Mouse (Mus musculus) forebrain, embryonic 16.5 days (tissue): ENCODE measurements around the gene Nr1h2. TPM values are rescaled to one million over a fixed set of nuclear protein-coding genes. Genes with fewer than 3 reads are reported as not detected.
A peak's percentile ranks its signal among the peaks of the same experiment; 100 is the strongest.

Experiments used
- ATAC-seq: fragments of 200-750 bp; cut with Nextera tagmentation; 2 replicates; pipeline ENCODE4 v1.8.0; 2017; ENCODE audit warnings: mild to moderate bottlenecking, moderate library complexity
- H3K27ac ChIP-seq: fragments of 300-500 bp; sonication (generic); 2 replicates; pipeline ENCODE4 v1.5.1; 2014; ENCODE audit warnings: low read length, control low read depth
- H3K27me3 ChIP-seq: fragments of 300-500 bp; sonication (generic); replicated peaks from 2 replicates; pipeline ENCODE4 v1.6.1; 2014; ENCODE audit warnings: low read length; ENCODE audit not compliant: control insufficient read depth, insufficient read depth
- H3K36me3 ChIP-seq: fragments of 300-500 bp; sonication (generic); 2 replicates; pipeline ENCODE4 v1.6.1; 2014; ENCODE audit not compliant: control insufficient read depth, insufficient read depth
- H3K4me1 ChIP-seq: fragments of 300-500 bp; sonication (generic); replicated peaks from 2 replicates; pipeline ENCODE4 v1.6.1; 2014; ENCODE audit warnings: low read length; ENCODE audit not compliant: control insufficient read depth, insufficient read depth
- H3K4me2 ChIP-seq: fragments of 300-500 bp; sonication (generic); 2 replicates; pipeline ENCODE4 v1.6.1; 2014; ENCODE audit warnings: mild to moderate bottlenecking, low read length, control low read depth
- H3K4me3 ChIP-seq: fragments of 300-500 bp; sonication (generic); replicated peaks from 2 replicates; pipeline ENCODE4 v1.5.1; 2014; ENCODE audit warnings: mild to moderate bottlenecking, low read length, control low read depth
- H3K9ac ChIP-seq: fragments of 300-500 bp; sonication (generic); replicated peaks from 2 replicates; pipeline ENCODE4 v1.6.1; 2014; ENCODE audit warnings: low read depth, low read length, control low read depth
- H3K9me3 ChIP-seq: fragments of 300-500 bp; sonication (generic); 2 replicates; pipeline ENCODE4 v1.6.1; 2016; ENCODE audit warnings: low read length; ENCODE audit not compliant: control insufficient read depth
- WGBS: fragments of 180-500 bp; shearing (Covaris S2); extraction: QIAGEN DNeasy Blood & Tissue Kit; methylation state at CpG from one replicate; pipeline ENCODE4 v1.1.7; 2014; 5-methylcytosine and 5-hydroxymethylcytosine counted together
- polyA plus RNA-seq: library from polyadenylated mRNA; unstranded; fragments of >200 nt; fragmentation: Nextera tagmentation; extraction: Ambion mirVana; gene quantifications from 2 replicates; pipeline ENCODE4 v1.2.1, GENCODE M21; 2015

The Nr1h2 gene
- polyA plus RNA-seq, 1 experiment from 2014 or later: 69.8 TPM

- 36% methylated on average over 6 of the region's 6 CpGs for WGBS
- Histone ChIP-seq H3K4me3 (peak overlapping the region; percentile 67), H3K27ac (no peak overlapping the region), H3K4me1 (peaks cover 48% of the 10 kb centered on the region), H3K36me3 (no peaks in the 10 kb centered on the region), H3K9ac (no peak overlapping the region; the same call in 1 of the 2 replicates), H3K27me3 (peaks cover 19% of the 10 kb centered on the region), H3K9me3 (no peaks in the 10 kb centered on the region), H3K4me2 (peak overlapping the region; percentile 96)
- no peak for ATAC-seq
Measured at GRCm38 (mm10) chr7:44587676-44588075, 33.9 kb upstream of the Nr1h2 start.

DNA sequence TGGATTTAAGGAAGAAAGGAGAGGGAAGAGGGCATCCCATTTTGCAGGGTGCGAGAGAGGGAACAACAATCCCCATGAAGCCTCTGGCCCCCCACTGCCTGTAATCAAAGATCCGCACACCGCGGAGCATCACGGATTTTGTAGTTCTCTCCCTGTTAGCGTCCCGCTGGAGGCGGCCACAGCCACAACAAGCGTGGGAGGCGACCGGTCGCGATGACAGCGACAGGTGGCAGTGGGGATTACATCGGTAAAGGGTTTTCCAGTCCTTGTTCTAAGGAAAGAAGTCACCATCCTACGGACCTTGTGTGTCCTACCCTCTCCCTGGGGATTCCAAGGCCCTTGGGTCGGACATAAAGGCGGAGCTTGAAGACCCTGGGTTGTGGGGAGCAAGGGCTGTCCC, 33.2 kb upstream of the Nr1h2 start:
- Histone ChIP-seq H3K4me2 (peak overlapping the region; percentile 96), H3K9ac (peak overlapping the region; percentile 58), H3K4me3 (peak overlapping the region; percentile 67), H3K27ac (no peak overlapping the region), H3K36me3 (no peaks in the 10 kb centered on the region), H3K9me3 (no peaks in the 10 kb centered on the region), H3K4me1 (peaks cover 43% of the 10 kb centered on the region), H3K27me3 (peaks cover 15% of the 10 kb centered on the region)
- peak; percentile 61 for ATAC-seq
- WGBS: under 1% methylated on average over 18 of the region's 18 CpGs

- peak overlapping the region; percentile 5; the same call in 1 of the 2 replicates for H3K27ac ChIP-seq
- H3K9me3 ChIP-seq: no peaks in the 10 kb centered on the region
- H3K27me3 ChIP-seq: peaks cover 15% of the 10 kb centered on the region
- peaks cover 38% of the 10 kb centered on the region for H3K4me1 ChIP-seq
- H3K4me2 ChIP-seq: peak overlapping the region; percentile 96
- H3K4me3 ChIP-seq: peak overlapping the region; percentile 67
- peak overlapping the region; percentile 58 for H3K9ac ChIP-seq
- ATAC-seq: peak; percentile 17; the same call in 1 of the 2 replicates
- H3K36me3 ChIP-seq: no peaks in the 10 kb centered on the region
- WGBS: 12% methylated on average over 19 of the region's 19 CpGs
Measured at GRCm38 (mm10) chr7:44586518-44586917, 32.8 kb upstream of the Nr1h2 start.

- WGBS: 89% methylated on average over 6 of the region's 6 CpGs
- peaks cover 12% of the 10 kb centered on the region for H3K27me3 ChIP-seq
- no peaks in the 10 kb centered on the region for H3K9me3 ChIP-seq
- H3K4me2 ChIP-seq: no peak overlapping the region
- H3K4me3 ChIP-seq: no peak overlapping the region
- H3K9ac ChIP-seq: no peak overlapping the region
- no peak overlapping the region for H3K27ac ChIP-seq
- H3K36me3 ChIP-seq: no peaks in the 10 kb centered on the region
- no peak for ATAC-seq
- H3K4me1 ChIP-seq: peaks cover 32% of the 10 kb centered on the region
Measured at GRCm38 (mm10) chr7:44585606-44586005, 31.9 kb upstream of the Nr1h2 start.

- ATAC-seq: no peak
- Histone ChIP-seq H3K9me3 (no peaks in the 10 kb centered on the region), H3K36me3 (no peaks in the 10 kb centered on the region), H3K4me1 (peaks cover 27% of the 10 kb centered on the region), H3K9ac (no peak overlapping the region), H3K4me2 (no peak overlapping the region), H3K4me3 (no peak overlapping the region), H3K27me3 (peaks cover 12% of the 10 kb centered on the region), H3K27ac (no peak overlapping the region)
- WGBS: 89% methylated on average over 6 of the region's 6 CpGs
Measured at GRCm38 (mm10) chr7:44584921-44585320, 31.2 kb upstream of the Nr1h2 start.

GRCm38 (mm10) chr7:44584265-44584804, 30.6 kb upstream of the Nr1h2 start:
- Histone ChIP-seq H3K27me3 (peaks cover 12% of the 10 kb centered on the region), H3K9me3 (no peaks in the 10 kb centered on the region), H3K36me3 (no peaks in the 10 kb centered on the region), H3K27ac (no peak overlapping the region), H3K9ac (no peak overlapping the region), H3K4me3 (no peak overlapping the region), H3K4me1 (peaks cover 21% of the 10 kb centered on the region), H3K4me2 (no peak overlapping the region)
- WGBS: 81% methylated on average over 4 of the region's 4 CpGs
- ATAC-seq: no peak

DNA sequence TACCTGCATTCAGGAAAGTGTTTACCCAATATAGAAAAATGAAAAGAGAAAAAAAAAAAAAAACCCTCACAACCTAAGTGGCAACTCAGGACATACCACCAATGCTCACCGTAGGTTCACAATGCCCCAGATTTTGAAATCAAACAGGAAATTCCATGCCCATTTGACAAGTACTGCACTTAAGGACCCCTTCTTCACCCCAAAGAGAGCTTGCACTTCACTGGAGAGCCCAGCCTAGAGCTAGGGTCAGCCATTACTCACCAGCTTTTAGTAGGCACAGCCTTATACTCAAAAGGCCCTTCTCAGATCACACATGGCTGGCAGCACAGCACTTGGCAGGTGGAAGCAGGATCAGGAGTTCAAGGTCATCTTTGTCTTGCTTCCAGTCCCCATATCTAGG, 29.4 kb upstream of the Nr1h2 start:
- H3K4me3 ChIP-seq: no peak overlapping the region
- H3K4me1 ChIP-seq: peaks cover 12% of the 10 kb centered on the region
- ATAC-seq: no peak
- H3K4me2 ChIP-seq: no peak overlapping the region
- 91% methylated on average over 1 of the region's 1 CpGs for whole genome bisulfite sequencing
- no peak overlapping the region for H3K9ac ChIP-seq
- peaks cover 8% of the 10 kb centered on the region for H3K27me3 ChIP-seq
- no peaks in the 10 kb centered on the region; the same call in 1 of the 2 replicates for H3K9me3 ChIP-seq
- H3K27ac ChIP-seq: no peak overlapping the region
- H3K36me3 ChIP-seq: no peaks in the 10 kb centered on the region

DNA sequence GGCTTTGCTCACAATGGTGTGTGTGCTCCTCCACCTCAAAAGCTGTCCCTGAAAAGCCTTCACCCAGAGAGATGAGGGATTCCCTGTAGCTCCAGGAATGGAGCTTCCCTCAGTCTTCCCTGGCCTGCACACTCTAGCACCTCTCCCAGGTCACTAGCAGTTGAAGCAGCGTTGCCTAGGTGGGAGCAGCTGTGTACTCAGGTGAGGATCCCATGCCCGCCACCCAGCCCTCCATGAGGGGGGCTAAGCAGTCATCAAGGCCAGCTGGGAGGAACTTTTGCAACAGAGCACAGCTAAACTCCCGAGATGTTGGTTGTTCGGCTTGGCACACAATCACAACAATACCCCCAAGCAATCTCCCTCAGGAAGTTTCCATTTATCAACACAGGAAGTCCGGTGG, 29.0 kb upstream of the Nr1h2 start:
- H3K4me1 ChIP-seq: peaks cover 8% of the 10 kb centered on the region
- H3K9ac ChIP-seq: no peak overlapping the region
- no peak overlapping the region for H3K4me3 ChIP-seq
- ATAC-seq: no peak
- H3K36me3 ChIP-seq: no peaks in the 10 kb centered on the region
- no peak overlapping the region for H3K27ac ChIP-seq
- 82% methylated on average over 5 of the region's 5 CpGs for WGBS
- H3K27me3 ChIP-seq: peaks cover 5% of the 10 kb centered on the region
- no peaks in the 10 kb centered on the region; the same call in 1 of the 2 replicates for H3K9me3 ChIP-seq
- no peak overlapping the region for H3K4me2 ChIP-seq

DNA sequence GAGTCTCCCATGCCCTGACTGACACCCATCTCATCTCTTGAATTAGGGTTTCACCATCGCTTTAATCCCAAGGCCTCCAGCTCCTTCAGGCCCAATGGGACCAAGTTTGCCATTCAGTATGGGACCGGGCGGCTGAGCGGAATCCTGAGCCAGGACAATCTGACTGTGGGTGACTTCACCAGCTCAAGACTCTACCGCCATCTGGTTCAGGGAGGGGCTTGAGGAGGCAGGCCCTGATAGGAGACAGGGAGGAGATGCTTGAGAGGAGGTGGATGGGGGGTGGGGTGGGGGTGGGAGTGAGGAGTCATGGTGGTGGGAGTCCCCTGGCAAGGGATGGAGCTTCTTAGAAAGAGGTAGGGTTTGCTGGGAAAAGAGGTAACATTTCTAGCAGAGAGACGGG, 27.9 kb upstream of the Nr1h2 start:
- Histone ChIP-seq H3K9ac (no peak overlapping the region), H3K36me3 (no peaks in the 10 kb centered on the region), H3K27me3 (no peaks in the 10 kb centered on the region), H3K9me3 (no peaks in the 10 kb centered on the region; the same call in 1 of the 2 replicates), H3K27ac (no peak overlapping the region), H3K4me3 (no peak overlapping the region), H3K4me2 (no peak overlapping the region), H3K4me1 (no peaks in the 10 kb centered on the region)
- no peak for ATAC-seq
- WGBS: 77% methylated on average over 6 of the region's 6 CpGs
